Mouse (Mus musculus): Measurements from ENCODE around the gene Haus2. TPM values are rescaled to one million over a fixed set of nuclear protein-coding genes. Genes with fewer than 3 reads are reported as not detected.

The Haus2 gene
- polyA plus RNA-seq, 1 experiment from 2014 or later = 26.6 TPM

DNA sequence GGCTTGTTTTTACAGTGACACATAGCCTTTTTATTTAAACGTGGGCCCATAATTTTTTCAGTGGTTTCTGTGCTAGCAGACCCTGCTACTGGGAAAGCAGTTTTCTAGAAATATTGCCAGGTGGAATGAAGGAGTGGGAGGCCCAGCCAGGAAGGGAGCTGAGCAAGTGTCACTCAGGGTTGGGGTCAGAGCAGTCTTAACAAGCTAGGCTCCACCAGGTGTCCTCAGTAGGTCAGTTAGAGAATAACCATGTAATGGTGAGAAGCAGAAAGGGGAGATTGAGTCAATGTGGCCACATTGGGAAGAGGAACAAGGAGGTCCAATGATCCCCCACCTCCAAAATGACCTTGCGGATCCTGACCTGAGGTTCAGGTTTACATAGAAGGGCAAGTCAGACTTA, 45.5 kb downstream of the Haus2 start:
- H3K27me3 ChIP-seq (ENCODE audit: control insufficient read depth, insufficient read depth, low read depth, low read length) = no peaks in the 10 kb centered on the region
- ATAC-seq = no peak
- H3K27ac ChIP-seq (ENCODE audit: low read length) = no peak overlapping the region
- H3K9me3 ChIP-seq (replicated peaks; ENCODE audit: control insufficient read depth, low read length, poor library complexity, severe bottlenecking) = no peaks in the 10 kb centered on the region
- H3K4me1 ChIP-seq (ENCODE audit: control insufficient read depth, insufficient read depth, low read length) = no peaks in the 10 kb centered on the region
- H3K9ac ChIP-seq (ENCODE audit: low read depth, low read length) = no peak overlapping the region
- no peak overlapping the region for H3K4me2 ChIP-seq (ENCODE audit: low read length)
- 81% methylated on average over 2 of the region's 2 CpGs for WGBS
- H3K36me3 ChIP-seq (ENCODE audit: control insufficient read depth, insufficient read depth, low read length) = no peaks in the 10 kb centered on the region
- H3K4me3 ChIP-seq (ENCODE audit: low read depth, low read length) = no peak overlapping the region

GRCm38 (mm10) chr2:120655905-120656304, 46.7 kb downstream of the Haus2 start:
- WGBS = 91% methylated on average over 5 of the region's 5 CpGs

GRCm38 (mm10) chr2:120656711-120657110, 47.5 kb downstream of the Haus2 start:
- Histone ChIP-seq H3K4me3 (ENCODE audit: low read depth, low read length) (no peak overlapping the region), H3K27me3 (ENCODE audit: control insufficient read depth, insufficient read depth, low read depth, low read length) (no peaks in the 10 kb centered on the region), H3K36me3 (ENCODE audit: control insufficient read depth, insufficient read depth, low read length) (no peaks in the 10 kb centered on the region), H3K4me2 (ENCODE audit: low read length) (no peak overlapping the region), H3K27ac (ENCODE audit: low read length) (no peak overlapping the region), H3K4me1 (ENCODE audit: control insufficient read depth, insufficient read depth, low read length) (no peaks in the 10 kb centered on the region), H3K9ac (ENCODE audit: low read depth, low read length) (no peak overlapping the region), H3K9me3 (replicated peaks; ENCODE audit: control insufficient read depth, low read length, poor library complexity, severe bottlenecking) (no peaks in the 10 kb centered on the region)
- no peak for ATAC-seq
- WGBS = 98% methylated on average over 2 of the region's 2 CpGs

More at GRCm38 (mm10) chr2:120655905-120656304, 46.7 kb downstream of the Haus2 start:
- H3K9ac ChIP-seq (ENCODE audit: low read depth, low read length) = no peak overlapping the region
- no peak for ATAC-seq
- H3K9me3 ChIP-seq (replicated peaks; ENCODE audit: control insufficient read depth, low read length, poor library complexity, severe bottlenecking) = no peaks in the 10 kb centered on the region
- no peak overlapping the region for H3K4me3 ChIP-seq (ENCODE audit: low read depth, low read length)
- H3K27ac ChIP-seq (ENCODE audit: low read length) = no peak overlapping the region
- H3K27me3 ChIP-seq (ENCODE audit: control insufficient read depth, insufficient read depth, low read depth, low read length) = no peaks in the 10 kb centered on the region
- H3K36me3 ChIP-seq (ENCODE audit: control insufficient read depth, insufficient read depth, low read length) = no peaks in the 10 kb centered on the region
- H3K4me1 ChIP-seq (ENCODE audit: control insufficient read depth, insufficient read depth, low read length) = no peaks in the 10 kb centered on the region
- no peak overlapping the region for H3K4me2 ChIP-seq (ENCODE audit: low read length)

DNA sequence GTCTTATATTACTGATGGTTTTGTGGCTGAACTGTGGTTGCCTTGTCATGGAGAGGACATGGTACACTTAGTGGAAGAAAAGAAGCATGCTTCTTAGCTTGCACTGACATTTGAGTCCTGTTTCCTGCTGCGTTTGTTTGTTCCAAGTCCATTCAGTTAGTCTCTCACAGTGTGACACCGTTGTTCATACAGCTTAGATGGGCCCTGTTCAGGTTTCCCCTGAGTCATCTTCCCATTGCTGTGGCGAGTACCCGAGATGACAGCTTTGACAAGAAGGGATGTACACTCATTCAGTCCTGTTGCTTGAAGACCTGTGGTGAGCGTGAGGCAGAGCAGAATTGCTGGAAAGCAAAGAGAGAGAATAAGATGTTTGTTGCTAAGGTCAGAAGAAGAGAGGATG, 49.3 kb downstream of the Haus2 start:
- 60% methylated on average over 5 of the region's 5 CpGs for WGBS

GRCm38 (mm10) chr2:120659318-120659717, 50.1 kb downstream of the Haus2 start:
- no peak for ATAC-seq
- Histone ChIP-seq H3K9me3 (replicated peaks; ENCODE audit: control insufficient read depth, low read length, poor library complexity, severe bottlenecking) (no peaks in the 10 kb centered on the region), H3K36me3 (ENCODE audit: control insufficient read depth, insufficient read depth, low read length) (no peaks in the 10 kb centered on the region), H3K27ac (ENCODE audit: low read length) (no peak overlapping the region), H3K9ac (ENCODE audit: low read depth, low read length) (no peak overlapping the region), H3K4me3 (ENCODE audit: low read depth, low read length) (no peak overlapping the region), H3K27me3 (ENCODE audit: control insufficient read depth, insufficient read depth, low read depth, low read length) (no peaks in the 10 kb centered on the region), H3K4me2 (ENCODE audit: low read length) (no peak overlapping the region), H3K4me1 (ENCODE audit: control insufficient read depth, insufficient read depth, low read length) (no peaks in the 10 kb centered on the region)

More for the DNA sequence above, 49.3 kb downstream of the Haus2 start:
- H3K4me3 ChIP-seq (ENCODE audit: low read depth, low read length) = no peak overlapping the region
- no peaks in the 10 kb centered on the region for H3K4me1 ChIP-seq (ENCODE audit: control insufficient read depth, insufficient read depth, low read length)
- no peaks in the 10 kb centered on the region for H3K27me3 ChIP-seq (ENCODE audit: control insufficient read depth, insufficient read depth, low read depth, low read length)
- ATAC-seq = no peak
- H3K36me3 ChIP-seq (ENCODE audit: control insufficient read depth, insufficient read depth, low read length) = no peaks in the 10 kb centered on the region
- no peaks in the 10 kb centered on the region for H3K9me3 ChIP-seq (replicated peaks; ENCODE audit: control insufficient read depth, low read length, poor library complexity, severe bottlenecking)
- no peak overlapping the region for H3K4me2 ChIP-seq (ENCODE audit: low read length)
- no peak overlapping the region for H3K27ac ChIP-seq (ENCODE audit: low read length)
- H3K9ac ChIP-seq (ENCODE audit: low read depth, low read length) = no peak overlapping the region

DNA sequence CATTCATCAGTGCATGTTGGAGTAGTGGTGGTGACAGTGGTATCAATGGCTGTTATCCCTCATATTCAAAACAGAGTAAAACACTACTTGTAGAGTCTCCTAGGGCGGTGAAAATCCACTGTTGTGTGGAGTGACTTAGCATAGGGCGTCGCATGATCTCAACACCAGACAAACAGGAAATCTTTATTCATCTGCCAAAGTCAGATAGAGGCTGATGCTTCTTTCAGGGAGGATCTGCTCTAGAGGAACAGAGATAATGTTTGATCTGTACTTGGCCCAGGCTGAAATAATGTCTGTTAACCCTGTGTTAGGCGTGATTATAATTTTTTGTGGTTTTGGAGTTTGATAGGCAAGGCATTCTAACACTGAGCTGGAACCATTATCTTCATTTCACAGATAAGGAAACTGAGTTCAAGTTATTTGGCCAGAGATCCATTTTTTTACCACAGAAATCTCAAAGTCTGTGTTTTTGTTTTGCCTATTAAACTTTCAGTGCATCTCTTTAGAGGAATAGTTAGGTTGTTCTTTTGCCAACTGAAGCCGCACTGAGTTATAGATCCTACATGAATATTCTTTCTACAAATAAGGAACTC, 51.4 kb downstream of the Haus2 start:
- H3K9me3 ChIP-seq (replicated peaks; ENCODE audit: control insufficient read depth, low read length, poor library complexity, severe bottlenecking) = no peaks in the 10 kb centered on the region
- 87% methylated on average over 5 of the region's 5 CpGs for WGBS
- ATAC-seq = no peak
- H3K36me3 ChIP-seq (ENCODE audit: control insufficient read depth, insufficient read depth, low read length) = no peaks in the 10 kb centered on the region
- H3K27me3 ChIP-seq (ENCODE audit: control insufficient read depth, insufficient read depth, low read depth, low read length) = no peaks in the 10 kb centered on the region
- no peaks in the 10 kb centered on the region for H3K4me1 ChIP-seq (ENCODE audit: control insufficient read depth, insufficient read depth, low read length)
- H3K9ac ChIP-seq (ENCODE audit: low read depth, low read length) = no peak overlapping the region
- no peak overlapping the region for H3K4me2 ChIP-seq (ENCODE audit: low read length)
- H3K27ac ChIP-seq (ENCODE audit: low read length) = no peak overlapping the region
- no peak overlapping the region for H3K4me3 ChIP-seq (ENCODE audit: low read depth, low read length)

- Histone ChIP-seq H3K4me2 (ENCODE audit: low read length) (no peak overlapping the region), H3K4me3 (ENCODE audit: low read depth, low read length) (no peak overlapping the region), H3K4me1 (ENCODE audit: control insufficient read depth, insufficient read depth, low read length) (no peaks in the 10 kb centered on the region), H3K9me3 (replicated peaks; ENCODE audit: control insufficient read depth, low read length, poor library complexity, severe bottlenecking) (no peaks in the 10 kb centered on the region), H3K27me3 (ENCODE audit: control insufficient read depth, insufficient read depth, low read depth, low read length) (no peaks in the 10 kb centered on the region), H3K36me3 (ENCODE audit: control insufficient read depth, insufficient read depth, low read length) (no peaks in the 10 kb centered on the region), H3K27ac (ENCODE audit: low read length) (no peak overlapping the region), H3K9ac (ENCODE audit: low read depth, low read length) (no peak overlapping the region)
- no peak for ATAC-seq
Observed at GRCm38 (mm10) chr2:120662766-120663165, 53.6 kb downstream of the Haus2 start.

DNA sequence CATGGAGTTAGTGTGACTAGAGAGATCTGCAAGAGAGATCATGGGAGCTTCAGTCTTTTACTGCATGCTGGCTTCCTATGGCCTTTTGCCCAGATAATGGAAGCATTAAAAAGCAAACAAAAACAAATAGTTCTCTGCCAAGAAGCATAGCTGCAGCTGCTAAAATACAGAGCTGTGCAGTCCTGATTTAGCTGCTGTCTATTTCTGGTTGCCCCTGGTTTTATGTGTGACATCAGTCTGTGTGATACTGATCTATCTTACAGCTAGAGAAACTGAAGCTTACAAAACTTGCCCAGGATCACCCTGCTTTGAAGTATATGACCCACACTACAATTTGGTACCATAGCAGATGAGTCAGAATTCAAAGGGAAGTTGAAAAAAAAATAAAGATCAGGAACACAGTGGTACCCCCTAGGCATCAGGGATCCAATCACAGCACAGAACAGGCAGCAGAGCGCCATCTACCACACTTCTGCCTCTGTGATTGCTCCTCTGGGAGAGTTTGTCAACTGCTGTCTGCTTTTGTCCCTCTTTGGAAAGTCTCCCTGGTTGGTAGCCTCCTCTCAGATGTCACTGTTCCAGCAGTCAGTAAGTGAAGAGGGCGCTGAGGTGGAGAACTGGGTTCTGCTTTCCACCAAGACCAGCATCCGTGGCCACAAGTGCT, 54.4 kb downstream of the Haus2 start:
- Histone ChIP-seq H3K9me3 (replicated peaks; ENCODE audit: control insufficient read depth, low read length, poor library complexity, severe bottlenecking) (no peaks in the 10 kb centered on the region), H3K27ac (ENCODE audit: low read length) (no peak overlapping the region), H3K4me3 (ENCODE audit: low read depth, low read length) (no peak overlapping the region), H3K4me1 (ENCODE audit: control insufficient read depth, insufficient read depth, low read length) (no peaks in the 10 kb centered on the region), H3K36me3 (ENCODE audit: control insufficient read depth, insufficient read depth, low read length) (no peaks in the 10 kb centered on the region), H3K4me2 (ENCODE audit: low read length) (no peak overlapping the region), H3K9ac (ENCODE audit: low read depth, low read length) (no peak overlapping the region), H3K27me3 (ENCODE audit: control insufficient read depth, insufficient read depth, low read depth, low read length) (no peaks in the 10 kb centered on the region)
- ATAC-seq = no peak
- WGBS = 80% methylated on average over 3 of the region's 3 CpGs

DNA sequence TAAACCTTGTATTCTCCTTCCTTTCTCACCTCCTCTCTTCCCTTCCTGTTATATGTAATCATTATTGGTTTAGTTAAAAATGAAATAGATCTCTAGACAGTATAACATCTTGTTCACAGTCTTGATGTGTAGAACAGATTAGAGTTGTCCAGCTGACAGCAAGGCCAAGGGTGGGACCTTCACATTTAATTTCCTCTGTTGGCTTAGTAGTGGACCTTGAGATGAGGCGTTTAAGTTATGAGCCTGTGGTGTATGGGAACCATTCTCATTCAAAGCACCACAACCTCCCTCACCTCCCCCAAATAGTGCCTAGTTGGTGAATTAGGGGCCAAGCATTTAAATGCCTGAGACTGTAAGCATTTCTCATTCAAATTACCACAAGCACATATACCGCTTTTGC, 58.3 kb downstream of the Haus2 start:
- WGBS = 91% methylated on average over 2 of the region's 2 CpGs
- Histone ChIP-seq H3K4me1 (ENCODE audit: control insufficient read depth, insufficient read depth, low read length) (no peaks in the 10 kb centered on the region), H3K4me2 (ENCODE audit: low read length) (no peak overlapping the region), H3K9me3 (replicated peaks; ENCODE audit: control insufficient read depth, low read length, poor library complexity, severe bottlenecking) (no peaks in the 10 kb centered on the region), H3K9ac (ENCODE audit: low read depth, low read length) (no peak overlapping the region), H3K27me3 (ENCODE audit: control insufficient read depth, insufficient read depth, low read depth, low read length) (no peaks in the 10 kb centered on the region), H3K36me3 (ENCODE audit: control insufficient read depth, insufficient read depth, low read length) (no peaks in the 10 kb centered on the region; the same call in 1 of the 2 replicates), H3K4me3 (ENCODE audit: low read depth, low read length) (no peak overlapping the region), H3K27ac (ENCODE audit: low read length) (no peak overlapping the region)
- no peak for ATAC-seq

Measured in midbrain, embryonic 16.5 days (tissue).